Mouse (Mus musculus) olfactory bulb, adult 2 months (tissue): ENCODE measurements around the gene Pidd1.

ENCODE experiments used
- CTCF ChIP-seq: fragments of 200-500 bp; IDR thresholded peaks from 2 replicates; pipeline ENCODE4 v1.5.1; 2012; ENCODE audit warnings: low read depth, mild to moderate bottlenecking, low read length, moderate library complexity; ENCODE audit not compliant: insufficient read depth
- POLR2A ChIP-seq: fragments of 200-500 bp; IDR thresholded peaks from 2 replicates; pipeline ENCODE4 v1.6.1; 2012; ENCODE audit warnings: mild to moderate bottlenecking, low read depth, low read length, moderate library complexity; ENCODE audit not compliant: insufficient read depth

DNA sequence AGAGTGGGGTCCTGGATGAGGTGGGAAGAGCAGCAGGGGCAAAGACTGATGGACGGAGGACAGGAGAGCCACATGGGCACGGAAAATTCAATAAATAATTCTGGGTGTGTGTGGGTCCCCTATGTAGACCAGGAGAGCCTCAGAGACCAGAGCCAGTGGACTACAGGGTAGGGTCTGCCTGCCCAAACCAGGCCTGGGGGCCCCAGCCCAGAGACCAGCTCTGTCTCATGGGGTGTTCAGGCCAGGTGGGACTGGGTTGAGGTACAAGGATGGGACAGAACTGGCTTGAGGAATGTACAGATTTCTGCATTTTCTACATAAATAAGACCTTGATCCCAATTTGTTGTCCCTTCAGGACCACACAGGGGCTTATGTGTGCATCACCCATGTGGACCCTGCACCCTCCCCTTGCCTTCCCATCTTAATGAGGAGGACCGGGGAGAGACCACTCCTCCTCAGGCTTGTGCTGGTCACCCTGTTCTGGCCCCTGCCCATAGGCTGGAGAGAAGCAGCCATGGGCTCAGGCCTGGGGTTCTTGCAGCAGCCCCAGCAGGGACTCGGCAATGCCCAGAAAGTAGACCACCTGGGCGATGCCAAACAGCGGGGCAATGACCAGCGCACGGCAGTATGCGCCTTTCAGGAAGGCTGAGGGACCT, 13.1 kb downstream of the Pidd1 start:
- TF ChIP-seq POLR2A, result no peak
- no peak for TF ChIP-seq CTCF
